Mouse (Mus musculus) monocyte, adult 59 days (primary cell): ENCODE results near the gene Fer1l5. TPM values are rescaled to one million over a fixed set of nuclear protein-coding genes. Genes with fewer than 3 reads are reported as not detected.

Source experiments
- total RNA-seq, 2 experiments: library from RNA; stranded (reverse); gene quantifications; one replicate each; pipeline ENCODE4 v1.2.4; 2023

Fer1l5 gene
- not detected for total RNA-seq

GRCm38 (mm10) chr1:36371934-36372845 lies at the start of gene Fer1l5:
Gene Fer1l5, plus strand, starts transcription at chr1:36372291.

GRCm38 (mm10) chr1:36368969-36369645 lies 3.0 kb upstream of the Fer1l5 start, which contains the start of gene Kansl3:
Gene Kansl3, minus strand, starts transcription at chr1:36369181.

GRCm38 (mm10) chr1:36444471-36445464 lies 72.7 kb downstream of the Fer1l5 start, which contains the start of gene Lman2l:
Gene Lman2l, minus strand, starts transcription at chr1:36445271.

GRCm38 (mm10) chr1:36471181-36472105 lies 99.4 kb downstream of the Fer1l5 start, which contains the start of gene Cnnm4:
Gene Cnnm4, plus strand, starts transcription at chr1:36471620.

Other genes starting within 250 kb of the Fer1l5 start
- 10 to 100 TPM; 82.4 to 94.4 TPM for gene Uggt1, start 127.6 kb upstream of the Fer1l5 start, total RNA-seq
- gene Neurl3, start 97.6 kb upstream of the Fer1l5 start, total RNA-seq = 100 to 1,000 TPM; 240 to 311 TPM
- gene Arid5a, start 64.6 kb upstream of the Fer1l5 start, total RNA-seq = 100 to 1,000 TPM; 117 to 133 TPM
- gene Kansl3, start 3.1 kb upstream of the Fer1l5 start, total RNA-seq = 10 to 100 TPM; 69.2 to 82.0 TPM
- 10 to 100 TPM; 37.5 to 39.6 TPM for gene Lman2l, start 73.0 kb downstream of the Fer1l5 start, total RNA-seq
- gene Cnnm4, start 99.3 kb downstream of the Fer1l5 start, total RNA-seq = 10 to 100 TPM; 38.2 to 39.4 TPM
- gene Cnnm3, start 139.6 kb downstream of the Fer1l5 start, total RNA-seq = 10 to 100 TPM; 24.4 to 33.4 TPM
- 1 to 10 TPM; 8.9 to 9.2 TPM for gene Ankrd23, start 164.6 kb downstream of the Fer1l5 start, total RNA-seq
- not detected for gene Gm42417, start 167.1 kb downstream of the Fer1l5 start, total RNA-seq
- gene Ankrd39, start 175.2 kb downstream of the Fer1l5 start, total RNA-seq = 10 to 100 TPM in 1 of 2 experiments, 1 to 10 TPM in 1; 9.2 to 13.0 TPM
- 1 to 10 TPM; 3.8 to 4.4 TPM for gene Sema4c, start 186.1 kb downstream of the Fer1l5 start, total RNA-seq